Mouse (Mus musculus): ENCODE data around the gene Spata31d1d.

The Spata31d1d gene

DNA sequence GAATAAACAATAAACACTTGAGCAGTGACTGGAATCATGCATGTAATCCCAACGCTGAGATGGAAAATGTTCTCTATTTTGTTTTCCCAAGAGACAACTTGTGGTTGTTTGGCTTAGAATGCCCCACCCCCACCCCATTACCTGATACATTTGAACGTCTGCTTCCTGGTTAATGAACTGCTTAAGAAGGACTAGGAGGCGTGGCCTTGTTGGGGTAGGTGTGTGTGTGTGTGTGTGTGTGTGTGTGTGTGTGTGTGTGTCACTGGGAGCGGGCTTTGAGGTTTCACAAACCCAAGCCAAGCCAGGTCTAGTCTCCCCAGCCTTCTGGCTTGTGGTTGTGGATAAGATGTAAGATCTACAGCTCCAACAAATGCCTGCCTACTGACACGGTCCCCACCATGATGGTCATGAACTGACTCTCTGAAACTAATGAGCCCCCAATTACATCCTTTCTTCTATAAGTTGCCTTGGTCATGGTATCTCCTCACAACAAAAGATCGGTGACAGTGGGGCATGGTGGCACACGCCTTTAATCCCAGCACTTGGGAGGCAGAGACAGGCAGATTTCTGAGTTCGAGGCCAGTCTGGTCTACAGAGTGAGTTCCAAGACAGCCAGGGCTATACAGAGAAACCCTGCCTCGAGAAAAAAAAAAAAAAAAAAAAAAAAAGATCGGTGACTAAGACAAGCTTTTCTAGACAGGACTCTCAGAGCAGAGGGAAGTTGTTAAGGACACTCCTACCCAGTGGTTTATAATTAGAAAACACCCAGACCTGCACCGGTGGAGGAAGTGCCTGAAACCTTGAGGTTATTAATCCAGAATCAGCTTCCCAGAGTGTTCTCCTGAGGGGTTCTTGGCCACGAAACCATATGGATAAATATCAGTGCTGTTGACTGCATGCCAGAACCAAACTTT lies 55.0 kb downstream of the Spata31d1d start:
- DNase-seq, result no peak

Data from cerebellum, adult 11 months (tissue).